Mouse (Mus musculus) erythroid progenitor cell, adult 5-6 weeks (primary cell): ENCODE results near the gene Eri3. TPM values are rescaled to one million over a fixed set of nuclear protein-coding genes. Genes with fewer than 3 reads are reported as not detected.
A peak's percentile ranks its signal among the peaks of the same experiment; 100 is the strongest.

Experiments
- ATAC-seq: replicated peaks from 2 replicates; pipeline ENCODE4 v1.8.0; 2016; ENCODE audit warnings: moderate number of reproducible peaks, mild to moderate bottlenecking, moderate TSS enrichment, inconsistent platforms; ENCODE audit not compliant: poor library complexity, low FRiP score, severe bottlenecking
- total RNA-seq, 2 experiments: library from RNA; stranded (forward) in 1 of 2; stranded (reverse) in 1 of 2; fragments of 150-400 nt in 1 of 2; fragments of 186-747, 209-891 nt in 1 of 2; gene quantifications; 2 replicates each; pipeline versions ENCODE4 v1.2.3 to v1.2.4; 2015 to 2017; ENCODE audit warnings: low replicate concordance in 2 of 2

Eri3 gene
- total RNA-seq, 2 experiments from 2014 or later, result 0.61 to 24.3 TPM

DNA sequence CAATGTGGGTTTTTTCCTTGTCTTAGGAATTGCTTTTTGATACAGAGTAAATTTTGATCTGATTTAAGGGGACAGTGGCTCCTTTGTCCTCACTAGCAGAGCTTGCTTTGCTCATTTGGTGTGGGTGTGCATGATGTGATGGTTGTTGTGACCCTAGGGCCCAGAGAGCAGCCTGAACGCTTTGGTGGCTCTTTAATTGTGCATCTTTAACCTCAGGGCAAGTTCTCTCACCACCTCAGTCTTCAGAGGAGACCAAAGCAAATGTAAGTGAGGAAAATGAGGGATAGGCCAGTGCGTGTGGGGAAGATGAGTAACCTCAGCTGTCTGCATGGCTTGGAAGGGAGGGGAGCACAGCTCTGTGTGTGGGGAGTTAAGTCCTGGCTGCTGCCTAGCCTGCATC lies 18.7 kb downstream of the Eri3 start:
- ATAC-seq, result no peak

DNA sequence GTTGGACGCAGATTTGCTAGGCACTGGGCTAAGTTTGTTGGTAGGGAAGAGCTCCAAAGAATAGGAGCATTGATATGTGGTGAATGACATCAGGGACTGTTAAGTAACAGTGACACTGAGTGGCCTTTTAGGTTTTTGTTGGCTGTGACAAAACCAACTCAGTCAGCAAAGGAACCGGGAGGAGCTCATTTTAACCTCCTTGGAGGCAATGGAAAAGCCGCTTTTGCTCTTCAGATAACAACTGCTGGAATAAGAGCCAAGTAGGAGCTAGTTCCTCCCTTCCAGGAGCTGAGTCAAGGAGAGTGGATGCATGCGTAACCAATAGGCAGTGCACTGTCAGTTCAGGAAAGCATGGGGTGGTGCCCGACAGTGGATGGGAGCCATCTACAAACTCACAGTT lies 20.8 kb downstream of the Eri3 start:
- ATAC-seq, result no peak

DNA sequence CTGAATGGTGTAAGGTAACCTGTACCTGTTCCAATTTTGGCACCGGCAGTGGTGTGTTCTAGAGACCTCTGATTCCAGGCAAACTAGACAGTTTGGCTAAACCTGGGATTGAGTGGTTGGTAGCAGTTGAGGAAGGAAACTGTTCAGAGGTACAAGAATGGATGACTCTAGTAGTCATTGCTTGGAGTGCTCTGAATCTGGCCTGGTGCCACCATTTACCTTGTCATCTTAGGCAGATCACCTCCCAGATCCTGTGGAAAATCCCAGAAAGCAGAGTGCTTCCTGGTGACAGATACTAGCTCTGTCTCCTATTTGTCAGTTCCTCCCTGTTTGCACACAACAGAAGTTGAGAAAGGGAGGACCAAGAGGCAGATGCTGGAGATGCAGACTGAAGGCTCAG lies 27.4 kb downstream of the Eri3 start:
- ATAC-seq, result no peak

DNA sequence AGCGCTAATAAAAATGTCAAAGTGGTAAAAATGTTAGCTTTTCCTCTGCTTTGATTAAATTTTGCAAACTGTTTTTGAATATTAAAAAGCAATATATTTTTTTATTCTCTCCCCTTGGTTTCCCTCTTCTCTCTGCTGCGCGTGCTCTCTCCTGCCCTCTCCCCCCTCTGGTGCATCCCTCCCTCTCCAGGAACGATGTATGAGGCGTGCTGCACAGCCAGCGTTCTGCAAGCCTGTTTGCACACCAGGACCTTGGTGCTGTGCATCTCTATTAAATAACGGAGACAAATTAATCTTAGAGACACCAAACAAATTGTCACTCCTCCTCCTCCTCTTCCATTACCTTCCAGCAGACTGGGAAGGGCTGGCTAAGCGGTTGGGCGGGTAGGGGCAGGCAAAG lies 31.5 kb downstream of the Eri3 start:
- no peak for ATAC-seq

DNA sequence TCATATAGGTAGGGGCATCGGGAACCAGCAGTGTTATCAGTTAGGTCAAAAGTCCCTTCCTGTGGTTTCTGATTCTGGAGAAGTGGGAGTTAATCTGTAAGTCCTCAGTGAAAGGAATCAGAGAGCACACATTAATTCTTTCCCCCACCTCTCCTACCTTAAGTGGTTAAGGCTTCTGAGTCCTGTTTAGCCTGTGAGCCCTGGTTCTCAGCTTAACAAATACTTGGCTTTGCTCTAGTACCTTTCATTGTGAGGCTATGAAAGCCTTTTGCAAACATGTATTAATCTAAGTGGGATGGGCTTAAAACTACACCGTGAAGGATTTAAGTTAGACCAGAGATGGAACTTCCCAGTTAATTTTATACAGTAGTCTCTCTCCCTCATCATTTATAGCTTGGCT lies 35.8 kb downstream of the Eri3 start:
- ATAC-seq, result no peak

DNA sequence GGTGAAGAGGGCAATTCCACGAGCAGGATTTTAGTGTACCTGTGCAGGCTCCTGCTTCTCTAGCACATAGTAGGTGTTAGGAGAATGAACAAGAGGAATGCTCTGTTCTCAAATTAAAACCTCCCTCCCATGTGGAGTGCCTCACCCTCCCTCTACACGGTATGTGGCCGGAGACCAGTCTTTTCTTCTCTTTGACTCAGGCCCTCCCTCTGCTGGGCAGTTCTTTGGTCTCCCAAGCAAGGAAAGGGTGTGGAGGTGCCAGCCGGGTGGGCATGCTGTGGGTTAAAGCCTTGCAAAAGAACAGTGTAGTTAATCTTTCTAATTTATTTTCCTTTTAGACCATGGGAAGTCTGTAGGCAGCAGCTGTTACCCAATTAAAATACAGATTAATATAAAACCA lies 37.3 kb downstream of the Eri3 start:
- ATAC-seq, result no peak

DNA sequence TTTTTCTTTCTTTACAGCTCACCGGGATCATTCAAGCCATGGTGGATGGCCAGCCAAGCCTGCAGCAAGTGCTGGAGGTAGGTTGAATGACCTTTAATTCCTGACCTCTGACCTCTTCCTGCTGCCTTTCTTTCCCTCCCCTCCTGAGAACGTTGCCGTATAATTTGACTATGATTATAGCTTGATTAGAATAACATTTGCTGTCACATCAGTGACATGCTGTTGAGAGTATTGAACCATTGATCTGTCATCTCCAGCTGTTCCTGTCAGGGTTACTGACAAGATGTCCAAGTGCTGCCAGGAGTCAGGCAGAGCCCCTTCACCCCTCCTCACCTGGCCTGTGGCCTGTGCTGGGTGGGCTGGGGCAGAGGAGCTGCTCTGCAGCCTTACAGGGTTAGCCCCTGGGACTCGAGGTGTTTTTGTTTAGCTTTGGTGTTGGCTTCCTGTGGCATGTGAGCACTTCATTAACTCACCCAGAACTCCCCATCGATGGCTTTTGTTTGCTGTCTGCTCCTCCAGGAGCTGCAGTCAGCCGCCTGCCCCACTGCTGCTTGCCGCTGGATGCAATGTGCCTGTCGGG lies 39.0 kb downstream of the Eri3 start:
- no peak for ATAC-seq

DNA sequence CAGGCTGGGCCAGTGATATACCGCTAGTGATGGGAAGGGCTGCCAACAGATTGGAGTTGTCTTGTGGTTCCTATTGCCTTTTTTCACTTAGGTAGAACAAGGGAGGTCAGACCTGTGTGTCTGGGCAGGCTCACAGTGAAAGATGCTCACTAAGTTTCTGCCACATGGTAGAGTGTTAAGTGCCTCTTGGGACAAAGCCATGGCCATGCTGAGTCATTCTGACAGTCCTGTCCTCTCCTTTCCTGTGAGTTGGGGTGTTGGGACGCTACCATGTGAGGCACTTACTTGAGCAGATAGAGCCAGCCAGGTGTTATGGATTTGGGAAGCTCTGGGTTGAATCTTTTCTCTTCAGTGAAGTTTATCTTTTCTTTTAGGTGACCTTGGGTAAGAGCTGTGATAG lies 40.6 kb downstream of the Eri3 start:
- no peak for ATAC-seq

DNA sequence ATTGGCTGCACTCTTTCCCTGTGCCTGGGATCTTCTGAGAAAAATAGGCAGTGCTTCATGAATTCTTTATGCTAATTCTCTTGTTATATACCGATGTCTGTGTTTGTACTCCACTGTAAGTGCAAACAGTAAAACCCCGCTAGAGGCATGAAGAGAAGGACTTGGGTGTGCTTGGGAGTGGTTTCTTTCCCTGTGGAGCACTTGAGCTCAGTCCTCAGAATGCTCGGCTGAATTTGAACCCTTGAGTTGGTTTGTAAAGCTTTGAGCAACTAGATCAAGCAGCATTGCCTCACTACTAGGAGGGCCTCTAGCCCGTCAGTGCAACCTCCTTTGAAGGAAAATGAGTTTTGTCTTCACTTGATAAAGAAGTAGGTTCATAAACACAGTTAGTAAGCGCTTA lies 42.0 kb downstream of the Eri3 start:
- no peak for ATAC-seq

DNA sequence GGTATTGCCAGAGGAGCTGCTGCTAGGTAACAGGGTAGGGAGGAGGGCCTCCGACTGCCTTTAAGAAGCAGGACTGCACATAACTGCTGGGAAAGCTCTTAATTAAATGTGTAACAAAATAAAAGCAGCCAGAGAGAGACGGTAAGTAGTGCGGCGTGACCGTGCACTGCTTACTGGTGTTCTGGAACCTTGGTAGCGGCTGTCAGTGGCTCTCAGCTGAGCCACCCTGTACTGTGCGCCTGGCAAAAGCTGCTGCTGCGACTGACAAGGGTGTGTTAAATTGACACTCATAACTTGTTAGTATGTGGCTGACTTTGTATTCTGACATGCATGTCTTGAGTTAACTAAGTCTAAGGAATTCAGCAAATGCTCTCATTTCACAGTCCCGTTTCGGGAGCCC lies 45.1 kb downstream of the Eri3 start:
- no peak for ATAC-seq

DNA sequence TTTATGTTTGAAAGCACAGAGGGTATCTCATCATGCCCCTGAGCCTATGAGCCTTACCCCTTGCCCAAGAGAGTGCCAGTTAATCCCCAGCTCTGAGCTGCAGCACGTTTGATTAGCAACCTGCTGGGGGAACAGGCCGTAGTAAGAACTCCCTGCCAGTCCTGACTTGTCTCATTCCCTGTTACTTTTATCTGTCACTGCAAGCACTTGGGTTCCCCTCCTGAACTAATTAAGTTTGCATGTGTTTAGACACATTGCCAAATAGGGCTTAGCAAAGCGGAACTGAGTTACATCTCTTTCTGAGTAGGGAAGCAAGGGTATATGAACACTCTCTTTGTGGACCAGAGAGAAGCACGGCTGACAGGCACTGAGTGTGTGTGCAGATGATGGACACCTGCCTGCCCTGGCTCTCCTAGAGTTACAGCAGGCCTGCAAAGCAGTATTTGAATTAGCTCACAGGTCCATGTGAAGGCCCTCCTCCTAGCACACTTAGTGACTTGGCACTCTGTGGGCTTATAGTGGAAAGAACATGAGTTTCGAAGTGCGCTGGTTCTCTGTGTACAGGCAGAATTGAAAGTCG lies 49.9 kb downstream of the Eri3 start:
- ATAC-seq, result no peak

DNA sequence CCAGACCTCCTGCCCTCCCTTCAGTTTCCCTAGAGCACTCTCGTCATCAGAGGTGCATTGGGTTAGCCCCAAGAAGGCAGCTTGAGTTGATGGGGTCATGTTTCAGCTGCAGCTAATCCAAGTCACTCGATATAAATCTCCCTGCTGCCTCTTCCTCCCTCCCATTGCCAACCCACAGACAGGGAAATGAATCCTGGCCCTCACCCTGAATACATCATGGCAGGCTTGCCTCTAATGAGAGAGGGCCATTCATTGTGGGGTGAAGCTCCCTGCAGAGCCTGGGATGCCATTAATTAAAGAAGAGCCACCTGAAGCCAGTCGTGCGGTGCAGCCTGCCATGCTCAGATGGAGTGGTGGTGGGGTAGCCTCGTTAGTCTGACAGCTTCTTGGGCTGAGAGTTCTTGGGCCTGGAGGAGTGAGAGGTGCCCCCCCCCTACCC lies 51.2 kb downstream of the Eri3 start:
- no peak for ATAC-seq

DNA sequence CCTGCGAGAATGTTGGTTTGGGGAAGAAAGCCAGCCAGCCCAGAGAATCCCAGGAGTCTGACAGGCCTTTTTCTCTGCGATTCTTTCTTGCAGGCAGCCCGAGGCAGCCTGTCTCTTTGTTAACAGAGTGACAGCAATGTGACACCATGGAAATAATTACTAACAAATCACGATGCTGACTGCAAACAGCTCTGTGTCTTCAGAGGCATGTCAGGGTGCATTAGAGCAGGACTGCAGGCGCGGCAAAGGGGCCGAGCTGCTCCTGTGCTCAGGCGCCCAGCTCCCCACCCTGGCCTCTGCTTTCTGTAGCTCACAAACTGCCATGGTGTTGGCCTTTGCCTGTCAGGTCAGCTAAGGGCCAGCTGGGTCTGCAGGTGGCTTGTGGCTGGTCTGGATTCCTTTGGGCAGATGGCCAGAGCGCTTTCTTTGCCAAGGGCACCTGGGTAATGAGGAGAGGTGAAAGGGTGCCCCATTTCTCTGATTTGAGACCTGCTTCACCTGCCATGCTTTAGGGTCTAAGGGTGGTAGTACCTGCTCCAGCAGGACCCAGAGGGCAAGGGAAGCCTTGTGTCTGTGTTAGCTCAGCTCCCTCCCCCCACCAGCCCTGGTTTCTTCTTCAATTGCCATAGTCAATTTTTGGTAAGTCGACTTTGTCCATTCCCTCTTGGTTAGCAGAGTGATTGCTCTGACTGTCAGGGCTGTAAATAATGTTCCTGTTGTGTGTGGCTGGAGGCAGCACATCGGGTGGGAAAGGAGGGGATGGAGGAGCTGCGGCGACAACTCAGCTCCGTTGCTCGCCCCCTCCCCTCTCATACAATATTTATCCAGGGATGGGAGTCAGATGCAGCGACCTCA lies 55.2 kb downstream of the Eri3 start:
- no peak for ATAC-seq

DNA sequence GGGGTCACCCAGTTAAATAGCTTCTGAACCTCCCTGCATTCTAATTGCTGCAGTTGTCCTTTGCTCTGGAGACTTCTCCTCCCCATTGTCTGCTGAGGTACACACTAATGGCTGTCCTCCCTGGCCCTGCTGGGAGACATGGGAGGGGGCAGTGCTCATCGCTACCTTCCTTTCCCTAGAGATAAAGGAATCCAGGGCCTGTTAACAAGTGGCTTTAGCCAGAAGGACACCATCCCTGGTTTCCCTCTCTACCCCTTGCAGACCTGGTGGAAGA lies 55.7 kb downstream of the Eri3 start:
- no peak for ATAC-seq

DNA sequence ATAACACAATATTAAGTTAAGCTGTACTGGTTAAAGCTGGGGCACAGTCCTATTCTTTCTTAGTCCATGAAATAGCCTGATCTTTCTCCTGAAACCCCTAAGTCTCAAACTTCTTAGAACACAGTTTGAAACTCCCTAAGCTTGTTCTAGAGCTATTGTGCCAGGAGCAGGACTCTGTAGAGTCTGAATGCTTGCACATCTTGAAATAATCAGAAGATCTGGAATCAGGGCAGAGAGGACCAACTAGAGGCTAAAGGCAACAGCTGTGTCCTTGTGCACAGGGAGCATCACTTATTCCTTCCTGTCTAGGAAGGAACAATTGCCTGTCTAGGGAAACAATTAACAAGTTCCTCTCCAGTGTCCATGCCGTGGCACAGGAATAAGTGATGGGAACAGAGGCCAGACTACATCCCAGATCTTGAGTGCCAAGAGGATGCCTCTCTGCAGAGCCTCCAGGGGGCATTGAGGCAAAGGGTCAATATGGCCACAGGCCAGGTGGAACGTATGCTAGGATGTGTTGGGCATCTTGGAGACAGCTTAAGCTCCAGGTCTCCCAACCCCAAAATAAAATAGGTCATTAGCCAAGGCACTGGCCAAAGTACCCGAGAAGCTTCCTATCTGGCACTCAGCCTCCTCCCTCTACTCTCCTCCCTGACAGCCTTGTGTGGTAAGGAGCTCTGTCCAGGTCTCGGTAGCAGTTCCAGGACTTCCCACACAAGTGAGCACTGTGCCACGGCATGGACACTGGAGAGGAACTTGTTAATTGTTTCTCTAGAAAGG lies 56.9 kb downstream of the Eri3 start:
- ATAC-seq, result no peak

DNA sequence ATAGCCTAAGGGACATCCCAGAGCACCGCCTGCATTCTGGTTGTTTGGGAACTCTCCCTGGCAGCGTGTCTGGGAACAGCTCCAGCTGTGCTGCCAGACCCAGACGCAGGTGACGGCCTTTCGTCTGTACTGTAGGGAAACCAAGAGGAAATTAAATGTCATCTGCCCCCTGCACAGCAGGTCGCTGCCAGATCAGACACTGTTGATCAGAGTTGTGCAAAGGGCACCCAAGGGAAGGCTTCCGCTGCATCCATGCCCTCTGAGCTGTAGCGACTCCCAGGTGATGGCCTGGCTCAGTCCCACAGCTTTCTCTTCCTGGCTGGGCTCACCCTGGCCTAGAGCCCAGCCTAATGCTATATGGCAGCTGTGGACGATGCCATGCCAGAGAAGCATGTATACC lies 58.1 kb downstream of the Eri3 start:
- ATAC-seq, result no peak

DNA sequence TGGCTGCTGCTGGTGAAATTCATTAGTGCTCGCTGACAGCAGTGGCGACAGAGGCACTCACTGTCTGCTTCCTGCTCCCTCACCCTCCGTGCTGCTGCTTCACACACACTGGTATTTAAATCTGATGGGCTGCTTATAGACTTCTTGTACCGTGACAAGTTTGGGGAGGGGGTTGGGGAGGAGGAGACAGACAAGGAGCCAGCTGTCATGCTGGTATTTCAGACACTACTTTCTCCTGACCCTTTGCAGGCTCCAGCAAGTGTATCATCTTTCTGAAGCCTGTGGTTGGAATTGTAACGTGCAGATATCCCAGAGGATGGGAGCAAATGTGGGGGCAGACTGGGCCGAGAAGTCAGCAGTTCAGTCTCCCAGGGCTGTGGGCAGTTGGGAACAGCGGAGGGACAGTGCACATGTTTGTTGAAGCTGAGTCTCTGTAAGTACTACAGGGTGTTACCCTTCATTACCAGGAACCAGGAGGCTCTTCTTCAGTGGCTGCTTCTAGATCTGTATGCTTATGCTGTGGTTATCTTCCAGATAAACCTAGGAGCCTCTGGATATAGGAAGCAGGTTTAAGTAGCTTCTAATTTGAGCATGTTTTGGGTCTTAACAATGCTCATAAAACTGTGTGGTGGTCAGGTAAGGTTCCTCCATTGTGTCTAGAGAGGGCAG lies 59.3 kb downstream of the Eri3 start:
- ATAC-seq, result no peak

DNA sequence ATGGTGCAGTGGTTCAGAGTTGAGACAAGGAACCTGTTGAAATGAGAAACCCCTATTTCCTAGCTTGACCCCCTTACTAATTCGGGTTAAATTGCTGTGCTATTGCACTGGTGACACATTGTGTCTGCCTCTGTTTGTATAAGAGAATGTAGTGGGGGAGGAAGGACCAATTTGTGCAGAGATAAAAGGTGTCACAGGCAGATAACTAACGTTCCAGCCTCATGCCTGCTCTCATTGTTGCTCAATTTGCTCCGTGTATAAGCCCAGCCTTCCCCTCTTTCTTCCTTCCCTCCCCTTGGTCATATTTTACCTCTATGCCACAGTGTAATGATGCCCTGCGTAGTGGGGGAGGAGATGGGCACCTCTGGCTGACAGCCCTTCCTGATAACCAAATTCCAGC lies 61.2 kb downstream of the Eri3 start:
- 0 out of 2 replicates have a peak, but pooled peaks have one; percentile 23 for ATAC-seq

DNA sequence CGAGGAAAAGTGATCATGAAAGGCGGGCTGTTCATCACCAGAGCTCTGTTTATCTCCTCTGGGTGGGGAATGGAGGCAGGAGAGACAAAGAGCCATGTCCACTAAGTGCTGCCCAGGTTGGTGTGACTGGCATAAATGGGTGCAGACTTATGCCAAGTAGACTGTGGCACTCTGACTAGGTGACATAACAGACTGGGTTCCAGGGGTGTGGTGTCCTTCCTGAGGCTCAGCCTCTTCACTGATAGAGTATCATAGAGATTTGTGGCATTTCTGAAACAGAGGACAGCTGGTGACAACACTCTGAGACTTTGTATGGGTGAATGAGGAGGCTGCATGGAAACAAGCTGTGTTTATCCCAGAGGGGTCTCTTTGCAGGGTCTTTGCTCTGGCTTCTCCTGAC lies 61.6 kb downstream of the Eri3 start:
- ATAC-seq, result 0 out of 2 replicates have a peak, but pooled peaks have one; percentile 12

DNA sequence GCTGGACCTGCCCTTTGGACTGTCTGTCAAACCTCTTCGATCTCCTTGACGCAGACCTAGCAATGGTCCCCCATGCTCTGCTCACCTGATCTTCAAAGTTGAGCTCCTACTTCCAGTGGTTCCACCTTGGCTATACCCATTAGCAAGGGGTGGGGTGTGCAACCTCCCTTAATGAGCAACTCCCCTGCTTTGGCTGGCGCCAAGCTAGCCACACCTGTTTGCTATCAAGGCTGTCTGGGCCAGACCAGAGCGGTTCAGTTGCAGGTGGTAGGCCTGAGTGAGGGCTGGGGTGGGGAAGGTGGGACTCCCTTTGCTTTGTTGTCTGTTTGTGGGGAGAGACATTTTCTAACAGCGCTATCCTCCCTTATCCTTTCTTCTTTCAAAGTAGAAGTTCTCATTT lies 62.5 kb downstream of the Eri3 start:
- no peak; the same call in 1 of the 2 replicates for ATAC-seq
